Mouse (Mus musculus): Measurements from ENCODE around the gene Adarb1. TPM values are rescaled to one million over a fixed set of nuclear protein-coding genes. Genes with fewer than 3 reads are reported as not detected.

Adarb1 gene
- polyA plus RNA-seq, 2 experiments: 0.92 to 1.2 TPM

- 37% methylated on average over 2 of the region's 2 CpGs for WGBS (ENCODE audit: insufficient replicate concordance)
- no peak for TF ChIP-seq EP300 (IDR thresholded peaks at IDR 0.05; ENCODE audit: low read depth)
- Histone ChIP-seq H3K4me2 (ENCODE audit: low read depth) (no peak overlapping the region), H3K4me1 (replicated peaks; ENCODE audit: control insufficient read depth in 2 of 2, insufficient read depth in 2 of 2, low read length in 1 of 2) (no peaks in the 10 kb centered on the region), H3K27me3 (ENCODE audit: control insufficient read depth, insufficient read depth, low read length) (no peaks in the 10 kb centered on the region), H3K9ac (replicated peaks) (no peak overlapping the region), H3K4me3 (ENCODE audit: insufficient read depth in 1 of 2, low read depth in 2 of 2, low read length in 2 of 2) (no peak overlapping the region), H3K36me3 (replicated peaks; ENCODE audit: control insufficient read depth, insufficient read depth, low read depth) (no peaks in the 10 kb centered on the region), H3K27ac (no peak overlapping the region), H3K9me3 (ENCODE audit: control insufficient read depth, low read length) (no peaks in the 10 kb centered on the region)
- DNase-seq (ENCODE audit: low read depth in 3 of 3, low spot score in 3 of 3) (no peak), ATAC-seq (ENCODE audit: insufficient read depth) (no peak)
Observed at GRCm38 (mm10) chr10:77381191-77381590, 36.9 kb downstream of the Adarb1 start.

GRCm38 (mm10) chr10:77380716-77381115 lies 37.4 kb downstream of the Adarb1 start:
- Histone ChIP-seq H3K9me3 (ENCODE audit: control insufficient read depth, low read length) (no peaks in the 10 kb centered on the region), H3K27ac (no peak overlapping the region), H3K27me3 (ENCODE audit: control insufficient read depth, insufficient read depth, low read length) (no peaks in the 10 kb centered on the region), H3K36me3 (replicated peaks; ENCODE audit: control insufficient read depth, insufficient read depth, low read depth) (no peaks in the 10 kb centered on the region), H3K4me1 (replicated peaks; ENCODE audit: control insufficient read depth in 2 of 2, insufficient read depth in 2 of 2, low read length in 1 of 2) (no peaks in the 10 kb centered on the region), H3K4me2 (ENCODE audit: low read depth) (no peak overlapping the region), H3K9ac (replicated peaks) (no peak overlapping the region), H3K4me3 (ENCODE audit: insufficient read depth in 1 of 2, low read depth in 2 of 2, low read length in 2 of 2) (no peak overlapping the region)
- ATAC-seq (ENCODE audit: insufficient read depth) (no peak), DNase-seq (ENCODE audit: low read depth in 3 of 3, low spot score in 3 of 3) (no peak)
- TF ChIP-seq EP300 (IDR thresholded peaks at IDR 0.05; ENCODE audit: low read depth) (no peak), CTCF (IDR thresholded peaks at IDR 0.05; ENCODE audit: low read depth) (no peak)
- 56% methylated on average over 6 of the region's 6 CpGs for WGBS (ENCODE audit: insufficient replicate concordance)

GRCm38 (mm10) chr10:77379199-77379598 lies 38.9 kb downstream of the Adarb1 start:
- no peak for DNase-seq (ENCODE audit: low read depth in 3 of 3, low spot score in 3 of 3)
- H3K4me3 ChIP-seq (ENCODE audit: insufficient read depth in 1 of 2, low read depth in 2 of 2, low read length in 2 of 2): no peak overlapping the region
- no peaks in the 10 kb centered on the region for H3K4me1 ChIP-seq (replicated peaks; ENCODE audit: control insufficient read depth in 2 of 2, insufficient read depth in 2 of 2, low read length in 1 of 2)
- H3K27me3 ChIP-seq (ENCODE audit: control insufficient read depth, insufficient read depth, low read length): no peaks in the 10 kb centered on the region
- H3K9ac ChIP-seq (replicated peaks): no peak overlapping the region
- ATAC-seq (ENCODE audit: insufficient read depth): no peak
- WGBS (ENCODE audit: insufficient replicate concordance): 76% methylated on average over 4 of the region's 4 CpGs
- no peak overlapping the region for H3K27ac ChIP-seq
- no peaks in the 10 kb centered on the region for H3K36me3 ChIP-seq (replicated peaks; ENCODE audit: control insufficient read depth, insufficient read depth, low read depth)
- no peak overlapping the region for H3K4me2 ChIP-seq (ENCODE audit: low read depth)
- no peak for TF ChIP-seq CTCF (IDR thresholded peaks at IDR 0.05; ENCODE audit: low read depth)
- no peak for TF ChIP-seq EP300 (IDR thresholded peaks at IDR 0.05; ENCODE audit: low read depth)
- H3K9me3 ChIP-seq (ENCODE audit: control insufficient read depth, low read length): no peaks in the 10 kb centered on the region

- 56% methylated on average over 1 of the region's 1 CpGs for WGBS (ENCODE audit: insufficient replicate concordance)
- H3K27me3 ChIP-seq (ENCODE audit: control insufficient read depth, insufficient read depth, low read length): no peaks in the 10 kb centered on the region
Observed at GRCm38 (mm10) chr10:77376056-77376455, 42.0 kb downstream of the Adarb1 start.

GRCm38 (mm10) chr10:77374948-77375347 lies 43.1 kb downstream of the Adarb1 start:
- H3K36me3 ChIP-seq (replicated peaks; ENCODE audit: control insufficient read depth, insufficient read depth, low read depth): no peaks in the 10 kb centered on the region
- WGBS (ENCODE audit: insufficient replicate concordance): 74% methylated on average over 1 of the region's 1 CpGs
- ATAC-seq (ENCODE audit: insufficient read depth): no peak
- H3K9ac ChIP-seq (replicated peaks): no peak overlapping the region
- no peak overlapping the region for H3K4me2 ChIP-seq (ENCODE audit: low read depth)
- no peaks in the 10 kb centered on the region for H3K27me3 ChIP-seq (ENCODE audit: control insufficient read depth, insufficient read depth, low read length)
- H3K4me3 ChIP-seq (ENCODE audit: insufficient read depth in 1 of 2, low read depth in 2 of 2, low read length in 2 of 2): no peak overlapping the region
- TF ChIP-seq EP300 (IDR thresholded peaks at IDR 0.05; ENCODE audit: low read depth) (no peak), CTCF (IDR thresholded peaks at IDR 0.05; ENCODE audit: low read depth) (no peak)
- H3K9me3 ChIP-seq (ENCODE audit: control insufficient read depth, low read length): no peaks in the 10 kb centered on the region
- no peak for DNase-seq (ENCODE audit: low read depth in 3 of 3, low spot score in 3 of 3)
- H3K4me1 ChIP-seq (replicated peaks; ENCODE audit: control insufficient read depth in 2 of 2, insufficient read depth in 2 of 2, low read length in 1 of 2): no peaks in the 10 kb centered on the region
- no peak overlapping the region for H3K27ac ChIP-seq

More at GRCm38 (mm10) chr10:77376056-77376455, 42.0 kb downstream of the Adarb1 start:
- Histone ChIP-seq H3K4me2 (ENCODE audit: low read depth) (no peak overlapping the region), H3K9me3 (ENCODE audit: control insufficient read depth, low read length) (no peaks in the 10 kb centered on the region), H3K4me1 (replicated peaks; ENCODE audit: control insufficient read depth in 2 of 2, insufficient read depth in 2 of 2, low read length in 1 of 2) (no peaks in the 10 kb centered on the region), H3K4me3 (ENCODE audit: insufficient read depth in 1 of 2, low read depth in 2 of 2, low read length in 2 of 2) (no peak overlapping the region), H3K9ac (replicated peaks) (no peak overlapping the region), H3K36me3 (replicated peaks; ENCODE audit: control insufficient read depth, insufficient read depth, low read depth) (no peaks in the 10 kb centered on the region), H3K27ac (no peak overlapping the region)
- DNase-seq (ENCODE audit: low read depth in 3 of 3, low spot score in 3 of 3) (no peak), ATAC-seq (ENCODE audit: insufficient read depth) (no peak)
- TF ChIP-seq CTCF (IDR thresholded peaks at IDR 0.05; ENCODE audit: low read depth): no peak
- TF ChIP-seq EP300 (IDR thresholded peaks at IDR 0.05; ENCODE audit: low read depth): no peak

Data from liver, embryonic 14.5 days (tissue).